Mouse (Mus musculus): Measurements from ENCODE around the gene Camsap2. TPM values are rescaled to one million over a fixed set of nuclear protein-coding genes. Genes with fewer than 3 reads are reported as not detected.

Camsap2 gene
- total RNA-seq, 2 experiments from 2014 or later = 23.7 to 24.5 TPM

DNA sequence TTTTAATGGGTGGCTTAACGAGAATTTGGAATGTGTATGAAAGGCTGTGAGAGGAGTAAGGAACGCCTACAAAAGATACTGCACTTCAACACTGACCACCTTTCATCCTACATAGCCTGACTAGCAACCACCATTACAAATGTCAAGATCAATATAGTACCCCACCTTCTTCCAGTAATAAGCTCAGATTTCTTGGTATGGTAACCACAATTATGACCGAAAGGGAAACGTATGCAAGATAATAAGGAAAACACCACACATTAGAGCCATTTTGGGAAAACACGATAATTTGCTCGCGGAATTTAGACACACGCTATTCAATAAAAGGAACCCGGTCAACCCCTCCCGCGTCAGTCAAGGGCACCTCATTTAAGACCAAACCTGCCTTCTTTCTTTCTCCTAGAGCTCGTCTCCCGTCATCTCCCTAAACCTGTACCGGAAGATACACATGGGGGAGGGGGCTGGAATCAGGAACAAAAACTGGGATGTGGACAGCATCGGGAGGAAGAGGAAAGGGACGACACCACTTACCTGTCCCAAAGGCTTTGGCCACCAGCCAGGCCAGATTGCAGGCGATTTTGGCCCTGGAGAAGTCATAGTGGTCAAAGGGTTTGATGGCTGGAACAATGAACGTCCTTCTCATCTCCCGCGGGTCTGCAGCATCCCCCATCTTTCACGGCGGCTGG, 993 bp downstream of the Camsap2 start:
- intact Hi-C loops (cut with DNase I) = loop anchor here (5.0 kb wide), 1 partner anchor 112 kb away; no protein-coding TSS in a partner anchor
- no peak for DNase-seq

DNA sequence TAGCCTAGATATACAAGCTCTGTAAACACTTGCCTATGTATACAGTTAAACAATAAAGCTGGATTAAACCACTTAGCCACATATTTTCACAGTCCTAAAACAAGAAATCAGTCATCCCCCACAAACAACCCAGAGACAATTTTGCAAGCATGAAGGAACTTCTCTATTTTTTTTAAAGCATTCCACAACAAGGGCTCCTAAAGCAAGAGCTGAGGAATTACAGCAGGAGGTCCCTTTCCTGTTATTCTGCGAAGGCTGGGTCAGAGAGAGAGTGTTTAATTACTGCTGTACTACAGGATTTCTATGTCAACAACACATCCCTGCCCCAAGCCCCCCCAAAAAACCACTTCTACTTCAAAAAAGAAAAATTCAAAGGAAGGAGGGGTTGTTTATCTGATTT, 1.6 kb downstream of the Camsap2 start:
- intact Hi-C loops (cut with DNase I) = no loop called here
- DNase-seq = no peak

DNA sequence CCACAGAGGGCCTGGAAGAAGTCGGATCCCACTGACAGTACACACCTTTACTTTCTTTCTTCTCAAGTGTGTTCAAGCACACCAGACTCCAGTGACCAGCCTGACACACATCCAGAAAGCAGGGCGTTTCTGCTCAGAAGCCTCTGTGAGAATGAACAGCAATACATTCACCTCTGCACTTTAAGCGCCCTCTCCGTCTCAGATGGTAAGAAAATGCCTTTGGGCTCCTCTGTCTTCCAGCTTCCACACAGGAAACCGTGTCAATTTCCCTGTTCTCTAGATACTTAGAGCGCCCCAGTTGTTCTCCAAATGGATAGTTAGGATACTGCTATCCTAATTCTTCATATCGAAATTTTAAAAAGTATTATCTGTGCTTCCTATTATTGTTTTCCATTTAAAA, 2.2 kb downstream of the Camsap2 start:
- intact Hi-C loops (cut with DNase I) = no loop called here
- DNase-seq = no peak

DNA sequence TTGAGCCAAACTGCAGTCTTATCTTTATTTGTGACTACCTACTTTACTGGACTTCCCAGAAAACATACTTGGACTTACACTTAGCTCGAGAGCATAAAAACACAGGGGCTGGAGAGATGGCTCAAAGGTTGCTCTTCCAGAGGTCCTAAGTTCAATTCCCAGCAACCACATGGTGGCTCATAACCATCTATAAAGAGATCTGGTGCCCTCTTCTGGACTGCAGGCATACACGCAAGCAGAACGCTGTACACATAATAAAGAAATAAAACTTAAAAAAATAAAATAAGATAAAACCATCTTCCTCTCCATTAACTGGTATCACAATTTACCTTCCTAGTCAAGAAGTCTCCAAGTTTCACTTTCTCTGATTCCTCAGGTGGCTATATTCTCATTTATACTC, 5.4 kb downstream of the Camsap2 start:
- intact Hi-C loops (cut with DNase I) = loop anchor here (2.0 kb wide), 1 partner anchor 34 kb away; no protein-coding TSS in a partner anchor
- DNase-seq = no peak

DNA sequence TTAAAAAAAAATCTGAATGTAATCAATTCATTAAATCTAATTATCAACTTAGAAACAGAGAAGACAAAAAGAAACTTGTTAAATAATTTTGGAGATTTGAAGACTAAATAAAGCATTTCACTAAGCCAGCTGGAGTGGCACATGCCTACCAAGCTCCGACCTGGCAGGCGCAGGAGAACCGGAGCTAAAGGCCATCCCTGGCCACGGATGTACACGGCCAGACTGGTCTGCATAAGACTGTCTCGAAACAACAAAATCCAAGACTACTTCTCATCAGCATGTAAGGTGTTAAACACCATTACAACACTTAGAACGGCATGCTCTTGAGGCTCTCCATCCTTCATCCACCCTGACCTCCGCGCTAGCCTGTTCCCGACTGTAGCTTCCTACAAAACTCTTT, 11.2 kb downstream of the Camsap2 start:
- DNase-seq = no peak
- intact Hi-C loops (cut with DNase I) = loop anchor here (5.0 kb wide), 1 partner anchor 162 kb away; no protein-coding TSS in a partner anchor

DNA sequence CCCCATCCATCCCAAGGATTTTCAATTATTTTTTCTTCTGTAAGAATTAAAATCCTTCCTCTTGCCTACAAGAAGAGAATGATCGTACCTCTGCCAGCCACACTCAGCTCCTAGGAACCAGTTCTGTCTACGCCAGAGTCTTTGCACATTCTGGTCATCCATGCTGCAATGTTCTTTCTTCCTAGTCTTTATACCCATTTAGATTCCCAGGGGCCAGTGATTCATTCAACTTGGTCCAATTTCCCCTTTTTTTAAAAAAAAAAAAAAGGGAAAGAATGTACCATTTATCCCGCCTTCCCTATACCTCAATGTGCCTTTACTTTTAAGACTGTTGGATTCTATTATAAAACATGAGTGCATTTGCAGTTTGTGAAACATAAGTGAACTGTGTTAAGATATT, 12.4 kb downstream of the Camsap2 start:
- intact Hi-C loops (cut with DNase I) = loop anchor here (5.0 kb wide), 1 partner anchor 161 kb away; no protein-coding TSS in a partner anchor
- DNase-seq = no peak

DNA sequence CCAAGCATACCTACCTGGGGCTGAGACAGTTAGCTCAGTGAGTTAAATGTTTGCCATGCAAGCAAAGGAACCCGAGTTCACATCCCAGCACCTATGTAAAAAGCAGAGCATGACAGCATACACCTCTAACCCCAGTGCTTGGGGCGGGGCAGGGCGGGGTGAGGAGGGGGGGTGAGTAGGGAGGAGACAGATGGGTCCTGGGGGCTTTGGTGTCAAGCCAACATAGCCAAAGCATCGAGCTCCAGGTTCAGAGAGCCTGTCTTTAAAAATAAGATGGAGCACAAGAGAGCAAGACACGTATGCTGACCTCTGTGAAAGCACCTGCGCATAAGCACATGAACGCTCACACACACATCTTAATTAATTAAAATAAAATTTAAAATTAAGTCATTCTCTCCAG, 12.8 kb downstream of the Camsap2 start:
- no peak for DNase-seq
- intact Hi-C loops (cut with DNase I) = loop anchor here (5.0 kb wide), 1 partner anchor 161 kb away; no protein-coding TSS in a partner anchor

DNA sequence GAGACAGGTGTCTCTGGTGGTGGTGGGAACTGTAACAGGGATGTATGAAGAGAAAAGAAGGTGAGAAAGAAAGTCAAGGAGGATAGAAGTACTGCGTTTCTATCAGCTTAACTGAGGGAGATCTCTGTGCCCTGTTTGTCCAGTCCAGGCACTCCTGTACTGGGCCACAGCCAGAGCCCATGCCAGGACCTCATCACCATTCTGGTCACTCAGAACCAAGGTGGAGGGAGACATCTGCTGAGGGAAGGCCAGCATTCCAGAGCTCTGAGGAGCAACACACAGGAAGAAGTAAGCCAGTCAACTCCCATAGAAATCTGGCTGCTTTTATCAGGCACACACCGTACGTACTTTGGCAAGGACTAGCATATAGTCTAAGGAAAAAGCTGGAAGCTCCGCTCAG, 14.1 kb downstream of the Camsap2 start:
- intact Hi-C loops (cut with DNase I) = loop anchor here (5.0 kb wide), 1 partner anchor 160 kb away; no protein-coding TSS in a partner anchor
- peak in 1 of 2 experiments; percentile 19 for DNase-seq

DNA sequence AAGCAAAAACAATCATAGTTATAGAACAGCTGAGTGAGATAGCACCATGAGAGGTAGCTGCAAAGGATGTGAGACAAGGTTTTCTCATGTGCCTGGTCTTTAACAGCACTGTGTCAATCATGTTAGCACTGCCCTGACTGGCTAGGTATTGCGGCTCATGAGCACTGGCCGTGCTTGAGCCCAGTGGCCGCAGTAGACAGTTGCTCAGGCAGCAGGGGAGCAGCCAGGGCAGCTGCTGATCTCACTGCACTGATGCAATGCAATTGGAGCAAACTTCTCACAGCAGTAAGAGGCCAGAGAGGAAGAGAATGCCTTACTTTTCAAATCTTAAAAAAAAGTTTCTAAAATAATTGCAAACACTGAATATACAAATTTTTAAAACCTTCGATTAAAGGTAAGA, 16.5 kb downstream of the Camsap2 start:
- intact Hi-C loops (cut with DNase I) = no loop called here
- no peak for DNase-seq

DNA sequence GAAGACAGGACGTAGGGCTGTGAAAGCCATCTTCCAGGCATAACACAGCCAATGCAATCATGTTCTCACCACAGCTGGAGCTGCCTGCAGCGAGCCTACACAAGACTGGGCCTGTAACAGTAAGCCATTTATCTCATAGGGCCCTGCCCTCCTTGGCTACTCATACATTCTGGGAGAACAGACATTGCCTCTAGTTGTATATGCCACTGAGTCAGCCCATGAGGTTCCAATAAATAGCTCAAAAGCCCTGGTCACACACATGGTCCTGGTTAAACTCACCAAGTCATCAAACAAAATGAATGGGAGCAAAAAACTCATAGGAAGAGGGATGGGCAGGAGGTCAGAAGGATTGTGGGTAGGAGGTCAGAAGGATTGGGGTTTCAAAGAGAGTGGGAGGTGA, 17.3 kb downstream of the Camsap2 start:
- no peak for DNase-seq
- intact Hi-C loops (cut with DNase I) = no loop called here

DNA sequence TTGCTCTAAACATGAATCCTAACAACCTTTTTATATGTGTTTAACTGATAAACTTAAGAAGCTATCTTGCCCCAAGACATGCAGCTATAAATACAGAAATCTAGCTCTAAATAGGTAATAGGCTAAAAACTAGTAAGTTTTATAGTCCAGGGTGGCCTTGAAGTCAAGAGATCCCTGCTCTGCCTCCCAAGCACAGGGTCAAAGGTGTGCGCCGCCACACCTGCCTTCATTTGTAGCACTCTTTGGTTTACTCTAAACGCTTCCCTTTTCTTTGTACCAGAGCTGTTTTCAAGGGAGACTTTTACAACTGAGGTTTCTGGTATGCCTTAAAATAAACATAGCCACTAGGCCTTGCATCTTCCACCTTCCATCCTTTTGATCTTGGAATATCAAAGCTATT, 18.3 kb downstream of the Camsap2 start:
- intact Hi-C loops (cut with DNase I) = no loop called here
- no peak for DNase-seq

DNA sequence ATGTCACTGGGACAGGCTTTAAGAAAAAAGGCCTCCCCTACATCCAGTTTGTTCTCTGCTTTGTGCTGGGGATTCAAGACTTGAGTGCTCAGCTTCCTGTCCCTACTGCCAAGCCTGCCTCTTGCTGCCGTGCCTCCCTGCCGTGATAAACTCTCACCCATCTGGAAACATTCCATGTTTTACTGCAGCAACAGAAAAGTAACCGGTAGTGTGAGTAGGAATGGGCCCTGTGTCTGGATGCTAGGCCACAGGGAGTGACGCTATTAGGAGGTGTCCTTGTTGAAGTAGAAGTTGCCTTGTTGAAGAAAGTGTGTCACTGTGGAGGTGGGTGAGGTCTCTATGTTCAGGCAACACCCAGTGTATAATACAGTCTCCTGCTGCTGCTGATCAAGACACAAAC, 20.0 kb downstream of the Camsap2 start:
- intact Hi-C loops (cut with DNase I) = no loop called here
- peak in 1 of 2 experiments; percentile 39 for DNase-seq

DNA sequence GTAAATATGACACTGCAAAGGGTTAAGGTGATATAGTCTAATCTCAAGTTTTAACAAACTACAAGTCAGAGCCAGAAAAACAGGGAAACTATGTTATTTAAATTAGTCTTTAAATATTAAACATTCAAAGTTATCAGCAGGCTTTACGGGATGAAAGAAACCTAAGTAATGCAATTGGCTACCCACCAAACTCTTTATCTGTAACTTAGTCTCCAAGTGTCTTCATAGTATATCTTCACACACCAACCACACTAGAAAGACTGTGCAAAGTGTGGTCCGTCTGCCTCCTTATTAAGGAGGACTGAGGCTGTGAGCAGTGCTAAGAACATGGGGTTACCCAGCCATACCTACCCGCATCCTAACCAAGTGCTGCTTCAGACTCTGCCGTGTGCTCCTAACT, 23.6 kb downstream of the Camsap2 start:
- intact Hi-C loops (cut with DNase I) = no loop called here

DNA sequence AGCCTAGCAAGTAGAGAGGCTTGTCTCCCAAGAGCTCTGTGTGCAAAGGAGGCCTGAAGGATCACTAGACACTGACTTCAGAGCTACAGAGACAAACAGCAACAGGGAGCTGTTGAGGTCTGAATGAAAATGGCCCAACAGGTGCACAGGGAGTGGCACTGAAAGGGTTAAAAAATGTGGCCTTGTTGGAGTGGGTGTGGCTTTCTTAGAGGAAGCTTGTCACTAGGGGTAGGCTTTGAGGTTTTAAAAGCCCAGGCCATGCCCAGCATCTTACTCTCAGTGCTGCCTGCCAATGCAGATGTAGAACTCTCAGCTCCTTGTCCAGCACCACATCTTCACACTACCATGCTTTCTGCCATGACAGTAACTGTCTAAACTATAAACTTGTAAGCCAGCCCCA, 29.6 kb downstream of the Camsap2 start:
- intact Hi-C loops (cut with DNase I) = no loop called here
- DNase-seq = no peak

More for the DNA sequence above, 23.6 kb downstream of the Camsap2 start:
- DNase-seq = no peak

DNA sequence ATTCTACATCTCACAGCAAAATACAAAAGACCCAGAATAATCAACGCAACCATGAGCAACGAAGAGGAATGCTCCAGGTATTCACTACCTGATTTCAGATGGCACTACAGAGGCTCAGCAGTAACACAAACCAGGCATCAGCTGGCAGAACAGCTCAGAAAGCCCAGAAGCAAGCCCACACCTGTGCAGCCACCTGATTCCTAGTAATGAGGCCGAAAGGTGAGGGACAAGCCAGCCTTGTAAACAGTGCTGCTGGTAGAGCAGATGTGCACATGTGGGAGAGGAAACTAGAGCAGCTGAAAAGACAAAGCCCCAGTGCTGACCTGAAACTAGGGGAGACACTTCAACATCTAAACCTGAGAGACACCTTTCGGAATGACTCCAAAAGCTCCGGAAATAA, 36.7 kb downstream of the Camsap2 start:
- intact Hi-C loops (cut with DNase I) = no loop called here
- no peak for DNase-seq

DNA sequence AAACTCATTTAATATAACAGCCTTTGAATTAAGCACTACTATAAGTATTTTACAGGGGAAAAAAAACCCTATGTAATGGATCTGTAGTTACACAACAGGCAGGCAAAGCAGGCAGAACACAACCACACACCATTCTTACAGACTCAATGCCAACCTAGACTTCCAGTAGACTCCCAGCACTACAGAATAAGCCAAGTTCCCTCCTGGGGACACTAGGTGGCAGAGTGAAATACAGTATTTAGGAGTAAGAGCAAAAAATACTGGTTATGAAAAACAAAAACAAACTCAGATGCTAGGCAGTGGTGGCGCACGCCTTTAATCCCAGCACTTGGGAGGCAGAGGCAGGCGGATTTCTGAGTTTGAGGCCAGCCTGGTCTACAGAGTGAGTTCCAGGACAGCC, 39.5 kb downstream of the Camsap2 start:
- intact Hi-C loops (cut with DNase I) = loop anchor here (1.0 to 2.0 kb wide), 2 partner anchors 34 to 153 kb away; no protein-coding TSS in a partner anchor

DNA sequence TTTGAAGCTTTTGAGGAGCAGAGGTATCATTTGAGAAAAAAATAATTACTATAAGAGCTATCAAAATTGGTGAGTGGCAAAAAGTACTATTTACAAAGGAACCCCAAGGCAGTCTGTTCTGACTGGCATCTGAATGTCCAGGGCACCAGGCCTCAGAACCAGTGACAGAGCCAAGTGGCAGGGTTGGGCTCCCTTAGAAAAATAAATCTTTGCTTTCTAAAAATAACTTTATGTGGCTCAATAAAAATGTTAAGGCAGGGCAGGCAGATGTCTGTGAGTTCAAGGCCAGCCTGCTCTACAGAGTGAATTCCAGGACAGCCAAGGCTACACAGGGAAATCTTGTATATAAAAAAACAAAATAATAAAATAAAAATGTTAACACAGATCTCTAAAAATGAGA, 51.9 kb downstream of the Camsap2 start:
- intact Hi-C loops (cut with DNase I) = no loop called here

More for the DNA sequence above, 39.5 kb downstream of the Camsap2 start:
- peak; percentile 32 to 38 for DNase-seq

DNA sequence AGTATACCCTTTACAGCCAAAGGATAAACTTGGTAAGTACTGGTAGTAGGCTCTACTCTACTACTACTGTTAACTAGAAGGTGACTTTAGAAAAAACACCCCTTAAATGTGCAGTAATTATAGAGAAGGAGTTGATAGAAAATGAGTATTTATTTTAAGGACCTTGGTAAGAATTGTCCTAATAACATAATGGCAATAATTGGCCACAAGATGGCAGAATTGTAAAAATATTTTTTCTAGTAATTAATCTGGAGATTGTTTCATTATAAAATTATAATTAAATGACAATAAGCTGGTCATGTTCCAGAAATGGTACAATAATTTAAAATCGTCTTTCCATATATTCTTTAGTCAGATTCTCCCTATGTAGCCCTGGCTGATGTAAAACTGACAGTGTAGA, 56.1 kb downstream of the Camsap2 start:
- no peak for DNase-seq

More for the DNA sequence above, 51.9 kb downstream of the Camsap2 start:
- no peak for DNase-seq

DNA sequence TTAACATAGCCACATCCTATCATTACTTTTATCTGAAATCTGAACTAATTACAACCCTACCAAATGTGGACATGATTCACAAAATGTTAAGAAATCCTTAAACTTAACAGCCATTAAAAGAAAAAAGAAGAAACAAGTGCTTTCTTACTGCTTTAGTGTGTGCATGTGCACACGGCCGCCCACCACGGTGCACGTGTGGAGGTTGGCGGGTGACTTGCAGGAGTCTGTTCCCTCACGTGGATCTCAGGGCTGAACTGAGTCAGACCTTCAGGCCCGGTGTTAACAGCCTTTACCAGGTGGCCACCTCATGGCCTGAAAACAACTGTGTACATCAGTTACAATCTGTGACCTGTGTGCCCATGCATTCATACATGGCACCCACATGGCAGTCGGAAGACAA, 68.5 kb downstream of the Camsap2 start:
- no peak for DNase-seq
- intact Hi-C loops (cut with DNase I) = no loop called here

More for the DNA sequence above, 56.1 kb downstream of the Camsap2 start:
- intact Hi-C loops (cut with DNase I) = no loop called here

DNA sequence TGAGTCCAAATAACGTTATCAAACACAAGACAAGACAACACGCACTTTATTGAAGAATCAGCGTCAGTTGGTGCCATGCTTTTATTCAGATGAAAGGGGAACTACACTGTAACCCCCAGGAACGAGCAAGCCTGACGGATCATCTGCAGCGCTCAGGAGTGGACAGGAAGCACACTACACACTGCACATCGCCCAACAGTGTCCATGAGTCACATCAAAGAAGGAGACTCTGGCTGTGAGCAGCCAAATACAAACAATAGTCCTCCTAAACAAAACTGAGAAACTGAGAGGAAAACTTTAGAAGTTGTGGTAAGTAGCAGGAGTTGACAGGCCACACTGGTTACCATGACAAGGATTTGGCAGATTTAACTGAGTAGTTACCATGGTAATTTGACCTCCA, 77.7 kb downstream of the Camsap2 start:
- no peak for DNase-seq
- intact Hi-C loops (cut with DNase I) = no loop called here

DNA sequence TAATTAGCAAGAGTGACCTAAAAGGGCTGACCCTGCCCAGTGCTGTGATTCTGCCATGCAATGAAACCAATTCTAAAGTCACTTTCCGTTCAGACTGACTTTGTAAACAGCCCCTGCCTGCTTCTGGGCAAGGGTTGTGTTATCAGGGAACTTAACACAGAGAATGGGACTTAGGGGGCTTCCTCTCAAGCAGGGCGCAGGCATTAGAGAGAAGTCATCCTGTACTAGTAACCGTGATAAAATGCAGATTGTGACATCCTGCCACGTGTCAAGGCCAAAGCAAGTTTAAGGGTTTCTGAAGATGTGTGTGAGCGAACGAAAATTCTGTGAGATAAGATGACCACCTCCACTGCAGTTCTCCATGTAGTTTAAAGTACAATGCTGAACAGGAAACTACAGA, 79.8 kb downstream of the Camsap2 start:
- no peak for DNase-seq
- intact Hi-C loops (cut with DNase I) = no loop called here

DNA sequence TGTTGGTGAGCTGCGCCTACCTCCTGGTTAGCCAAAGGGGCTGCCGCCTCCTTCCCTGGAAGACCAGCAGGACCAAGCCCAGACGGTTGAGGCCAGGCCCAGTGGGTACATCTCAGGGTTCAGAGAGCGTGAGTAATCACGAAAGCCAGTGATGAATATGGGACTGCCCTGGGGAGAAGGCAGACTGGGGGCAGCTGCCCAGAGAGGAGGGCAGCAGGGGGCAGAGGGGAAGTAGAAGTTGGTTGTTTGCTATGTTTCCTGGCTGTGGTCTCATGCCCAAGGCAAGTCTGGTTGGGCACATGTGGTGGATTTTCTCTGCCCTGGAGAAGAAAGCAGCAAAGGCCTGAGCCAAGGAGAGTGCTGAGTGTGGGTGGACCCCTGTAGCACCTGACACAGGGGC, 82.5 kb downstream of the Camsap2 start:
- intact Hi-C loops (cut with DNase I) = no loop called here
- no peak for DNase-seq
